Mouse (Mus musculus) liver, adult 2 months (tissue): ENCODE data around the gene Col23a1.

Source experiments
- CTCF ChIP-seq: fragments of 200-500 bp; IDR thresholded peaks from 2 replicates; pipeline ENCODE4 v1.5.1; 2011; ENCODE audit warnings: low read depth, low read length, control low read depth
- POLR2A ChIP-seq: fragments of 200-500 bp; IDR thresholded peaks from 2 replicates; pipeline ENCODE4 v1.6.1; 2011; ENCODE audit warnings: low read length, control low read depth; ENCODE audit not compliant: insufficient read depth; ENCODE audit errors: extremely low read depth

DNA sequence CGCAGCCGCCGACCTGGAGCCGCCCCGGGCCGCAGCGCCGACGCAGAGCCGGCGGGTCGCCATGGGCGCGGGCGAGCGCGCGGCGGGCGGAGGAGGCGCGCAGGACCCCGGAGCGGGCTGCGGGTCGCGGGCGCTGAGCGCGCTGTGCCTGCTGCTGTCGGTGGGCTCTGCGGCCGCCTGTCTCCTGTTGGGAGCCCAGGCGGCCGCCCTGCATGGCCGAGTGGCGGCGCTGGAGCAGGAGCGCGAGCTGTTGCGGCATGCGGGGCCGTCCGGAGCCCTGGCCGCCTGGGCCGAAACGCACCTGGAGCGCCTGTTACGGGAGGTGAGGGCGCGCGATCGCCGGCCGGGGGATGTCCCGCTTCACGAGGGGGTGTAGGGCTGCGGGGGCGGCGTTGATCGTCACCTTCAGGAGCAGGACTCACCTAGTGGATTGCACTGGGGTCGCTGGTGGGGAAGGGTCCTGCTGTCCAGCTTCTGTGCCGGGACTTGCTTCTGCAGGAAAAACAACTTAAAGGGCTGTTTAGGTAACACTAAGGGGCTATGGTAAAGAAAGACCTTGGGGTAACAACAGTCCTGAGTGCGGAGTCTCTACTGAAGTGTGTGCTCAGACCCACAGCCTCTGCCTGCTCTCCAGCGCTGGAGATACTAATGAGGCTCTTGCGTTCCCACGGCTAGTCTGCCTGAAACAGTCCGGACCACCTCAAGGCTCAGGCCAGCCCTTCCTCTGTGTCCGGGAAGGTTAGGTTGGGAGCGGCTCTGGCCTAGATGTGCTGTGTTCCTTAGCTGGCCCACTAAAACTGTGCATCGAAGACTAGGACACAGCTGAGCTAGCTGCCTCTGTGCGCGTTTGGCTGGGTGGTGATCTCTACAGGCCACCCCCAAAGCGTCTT, 591 bp downstream of the Col23a1 start:
- TF ChIP-seq POLR2A (no peak), CTCF (peak; percentile 33; the same call in 1 of the 2 replicates)
